Mouse (Mus musculus): ENCODE measurements at regions not wholly inside any gene's neighbourhood (a gene's known extent, or its start where the extent isn't known, plus 50 kb on each side); places are given as distances from the start of the nearest gene placed in this dataset.

DNA sequence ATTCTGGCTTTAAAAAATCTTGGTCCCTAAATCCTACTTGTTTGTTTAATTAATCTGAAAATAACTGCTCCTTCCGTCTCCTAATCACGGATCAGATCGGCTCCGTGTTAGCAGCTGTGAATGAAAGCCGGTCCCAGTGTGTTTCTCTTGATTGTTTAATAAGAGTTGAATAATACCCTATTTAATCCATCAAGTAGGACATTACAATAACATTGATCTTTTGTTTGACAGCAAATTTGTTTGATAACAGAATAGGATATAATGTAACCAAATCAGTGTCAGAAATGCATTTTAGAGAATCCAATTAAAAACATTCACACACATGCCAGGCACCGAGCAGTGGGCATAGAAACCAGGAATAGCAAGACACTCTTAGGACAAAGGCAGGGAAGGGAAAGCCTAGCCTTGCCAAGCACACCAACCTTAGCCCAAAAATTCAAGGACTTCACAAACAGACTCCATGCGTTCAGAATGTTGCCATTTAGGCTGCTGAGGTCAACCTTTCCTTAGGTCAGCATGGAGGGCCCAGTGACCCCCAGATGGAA, 332.5 kb upstream of the Meis1 start:
- no peak for DNase-seq (ENCODE audit: low spot score)

DNA sequence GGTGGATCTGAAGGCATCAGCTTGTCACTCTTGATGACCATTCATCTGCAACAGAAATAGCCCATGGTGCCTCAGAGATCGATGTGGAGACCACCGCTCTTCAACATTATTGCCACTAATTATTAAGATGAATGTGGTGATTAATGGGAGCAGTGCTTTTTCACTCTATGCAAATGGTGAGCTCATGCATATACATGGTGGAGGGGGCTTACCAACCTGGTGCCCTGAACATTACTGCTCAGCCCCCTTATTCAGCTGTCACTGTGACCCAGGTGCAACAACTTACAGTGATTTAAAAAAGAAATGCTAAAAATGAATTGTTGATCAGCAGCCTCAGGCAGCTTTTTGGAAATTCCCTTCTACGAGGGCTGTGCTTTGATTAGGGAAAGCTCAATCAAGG, 334.9 kb upstream of the Meis1 start:
- no peak for DNase-seq (ENCODE audit: low spot score)

DNA sequence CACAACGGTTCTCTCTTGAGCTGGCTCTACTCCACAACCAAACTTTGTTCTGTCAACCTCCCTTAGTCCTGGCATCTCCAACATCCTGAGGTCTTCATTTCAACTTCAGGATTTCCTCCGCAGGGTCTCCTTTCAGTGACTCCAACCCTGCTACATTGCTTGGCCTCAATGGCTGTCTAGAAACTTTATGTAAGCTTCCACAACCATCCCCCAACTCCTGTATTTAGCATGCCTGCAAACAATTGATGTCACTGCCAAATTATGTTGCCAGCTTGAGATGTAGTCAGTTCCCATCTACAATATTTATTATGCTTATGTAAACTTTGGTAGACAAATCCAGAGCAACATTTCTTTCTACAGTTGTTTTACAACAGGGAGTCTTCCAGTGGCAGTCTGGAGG, 336.4 kb upstream of the Meis1 start:
- no peak for DNase-seq (ENCODE audit: low spot score)

DNA sequence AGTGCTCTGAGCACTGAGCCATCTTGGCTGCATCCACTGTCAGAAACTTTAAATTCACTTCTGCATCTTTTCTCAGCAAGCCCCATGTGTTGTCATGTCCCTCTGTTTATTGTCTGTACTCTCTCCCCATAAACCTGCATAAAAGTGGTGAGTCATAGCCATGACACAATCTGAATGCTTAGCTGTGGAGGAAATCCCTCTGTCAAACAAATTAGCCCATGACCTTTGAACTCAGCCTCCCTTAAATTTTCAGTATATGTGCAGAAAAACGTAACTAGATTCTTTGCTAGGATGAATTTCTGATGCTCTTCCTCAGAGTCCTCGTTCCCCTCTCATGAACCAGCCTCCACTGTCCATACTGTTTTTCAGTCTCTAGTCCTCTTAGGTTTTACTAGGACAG, 337.4 kb upstream of the Meis1 start:
- DNase-seq (ENCODE audit: low spot score), result no peak

DNA sequence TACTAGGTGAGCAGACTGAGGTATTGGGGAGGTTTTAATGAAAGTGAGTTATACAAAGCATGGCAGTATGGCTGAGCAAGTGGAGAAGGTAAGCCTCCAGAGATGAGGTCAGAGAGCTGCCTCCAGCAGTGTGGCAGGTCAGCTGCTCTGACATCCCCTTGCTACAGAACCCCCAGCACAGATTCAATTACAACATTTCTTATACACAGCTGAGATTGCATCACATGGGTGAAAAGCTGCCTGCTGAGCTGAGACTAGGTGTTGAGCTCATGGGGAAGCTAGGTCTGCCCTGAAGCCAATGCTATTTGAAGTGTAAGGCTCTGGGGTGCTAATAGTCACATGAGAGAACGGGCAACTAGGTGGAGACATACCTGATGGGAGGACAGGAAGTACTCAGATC, 350.4 kb upstream of the Meis1 start:
- DNase-seq (ENCODE audit: low spot score), result no peak

DNA sequence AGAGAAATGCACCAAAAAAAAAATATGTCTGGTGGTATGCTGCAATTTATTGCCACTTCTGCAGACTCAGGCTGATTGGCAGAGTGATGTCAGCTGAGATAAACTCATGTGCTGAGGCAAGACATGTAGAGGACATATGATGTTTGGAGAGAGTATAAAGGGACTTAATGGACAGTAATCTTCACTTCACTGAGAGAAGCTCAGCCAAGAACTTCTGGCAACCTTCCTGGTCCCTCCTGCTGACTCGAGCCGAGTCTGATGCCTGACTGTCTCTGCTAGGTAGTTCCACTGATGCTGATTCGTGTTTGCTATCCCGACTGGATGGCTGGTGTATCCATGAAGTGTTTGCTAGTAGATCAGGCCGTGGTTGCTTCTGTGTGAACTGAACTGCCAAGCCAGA, 354.7 kb upstream of the Meis1 start:
- no peak for DNase-seq (ENCODE audit: low spot score)

DNA sequence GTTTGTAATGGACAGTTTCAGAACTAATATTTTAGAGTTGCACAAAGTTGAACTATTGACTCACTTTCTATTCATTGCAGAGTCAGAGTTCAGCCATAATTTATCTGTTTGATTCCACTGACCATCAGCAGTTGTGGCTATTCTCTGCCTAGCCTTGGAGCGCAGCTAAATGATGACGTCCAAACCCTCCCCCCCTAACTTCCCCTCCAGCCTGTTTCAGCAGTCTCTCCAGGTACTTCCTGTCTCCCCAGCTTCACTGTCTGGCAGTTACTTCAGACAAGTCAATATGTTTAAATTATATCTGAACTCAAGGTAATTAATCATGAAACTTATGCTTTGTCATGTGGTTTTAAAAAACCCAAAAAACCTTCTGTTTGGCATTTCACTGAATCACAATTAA, 362.1 kb upstream of the Meis1 start:
- DNase-seq (ENCODE audit: low spot score), result no peak

DNA sequence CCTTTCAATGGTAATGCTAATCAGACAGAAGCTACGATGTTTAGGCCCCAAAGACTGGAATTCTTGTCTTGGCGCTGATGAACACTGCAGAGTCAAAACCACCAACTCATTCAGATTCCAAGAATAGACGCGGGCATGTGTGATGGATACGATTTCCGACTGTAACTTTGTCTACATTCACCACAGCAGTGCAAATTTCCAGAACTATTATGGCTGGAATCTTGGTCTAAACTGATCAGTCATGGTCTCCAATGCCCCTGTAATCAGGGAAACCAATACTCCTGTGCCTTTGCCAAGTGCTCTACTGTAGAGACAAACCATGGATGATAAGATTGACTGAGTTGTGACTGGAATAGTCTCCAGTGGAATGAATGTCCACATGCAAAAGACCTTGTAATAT, 370.4 kb upstream of the Meis1 start:
- DNase-seq (ENCODE audit: low spot score), result no peak

DNA sequence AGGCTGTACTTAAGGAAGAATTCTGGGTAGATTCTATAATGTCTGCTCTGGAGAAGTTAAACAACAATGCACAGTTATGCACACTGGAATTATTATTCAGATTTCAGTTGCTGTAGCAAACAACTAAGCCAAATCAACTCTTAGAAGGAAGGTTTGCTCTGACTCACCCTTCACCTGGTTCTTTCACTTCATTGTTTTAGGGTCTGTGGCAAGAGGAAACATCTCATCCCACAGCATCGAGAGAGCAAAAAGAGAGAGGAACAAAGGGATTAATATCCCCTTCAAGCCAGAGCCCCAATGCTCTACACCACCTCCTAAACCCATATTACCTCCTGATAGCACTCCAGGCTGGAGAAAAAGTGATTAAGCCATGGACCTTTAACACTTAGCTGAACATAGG, 373.4 kb upstream of the Meis1 start:
- no peak for DNase-seq (ENCODE audit: low spot score)

DNA sequence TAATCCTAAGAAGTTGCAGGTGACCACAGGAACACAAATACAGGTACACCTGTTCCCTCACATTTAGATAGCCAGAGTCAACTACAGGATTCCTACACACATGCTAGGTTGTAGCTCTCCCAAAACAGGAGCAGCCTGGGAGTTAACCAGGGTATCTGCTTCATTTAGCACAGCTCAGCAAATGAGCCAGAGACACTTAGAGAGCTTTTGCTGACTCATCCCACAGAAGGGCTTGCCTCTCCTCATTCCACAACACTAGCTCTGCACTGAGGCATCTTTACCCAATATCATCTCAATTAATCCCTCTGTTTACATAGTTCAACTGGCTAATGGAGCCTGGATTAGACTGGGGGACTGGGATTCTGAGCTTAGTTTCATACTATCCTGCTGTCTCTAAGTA, 375.6 kb upstream of the Meis1 start:
- DNase-seq (ENCODE audit: low spot score), result no peak

DNA sequence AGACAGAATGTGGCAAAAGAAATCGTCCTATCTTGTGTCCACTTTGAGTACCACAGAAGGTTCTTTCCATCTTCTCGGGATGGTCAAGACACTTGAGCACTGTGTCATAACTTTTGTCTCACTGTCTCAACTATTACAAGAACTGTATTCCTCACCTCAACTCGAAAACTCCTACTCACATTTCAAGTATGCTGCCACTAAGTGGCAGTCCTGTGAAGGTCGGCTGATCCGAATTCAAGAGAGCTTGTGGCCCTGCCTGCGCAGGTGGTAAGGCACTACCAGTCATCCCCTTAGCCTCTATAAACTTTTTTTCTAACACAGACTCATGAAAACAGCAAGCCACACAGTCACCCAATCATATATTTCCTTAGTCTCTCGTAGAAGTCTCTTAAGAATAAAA, 381.6 kb upstream of the Meis1 start:
- DNase-seq (ENCODE audit: low spot score), result no peak

DNA sequence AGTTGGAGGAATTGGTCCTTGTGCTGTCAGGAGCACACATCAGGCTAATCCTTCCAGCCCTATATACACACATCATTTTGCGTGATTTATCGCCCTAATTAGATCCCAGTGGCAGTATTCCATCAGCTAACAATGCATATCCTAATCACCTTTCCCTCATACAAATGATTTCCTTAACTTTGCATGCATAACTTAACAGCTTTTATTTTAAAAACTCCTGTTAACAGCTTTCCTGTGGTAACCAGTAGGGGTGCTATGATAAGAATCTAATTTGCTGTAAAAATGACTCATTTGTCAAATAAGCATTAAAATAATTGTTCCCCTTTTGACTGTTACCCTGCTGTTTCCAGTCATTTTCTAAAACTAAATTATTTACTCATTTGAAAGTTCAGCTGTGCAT, 401.4 kb upstream of the Meis1 start:
- DNase-seq (ENCODE audit: low spot score), result no peak

DNA sequence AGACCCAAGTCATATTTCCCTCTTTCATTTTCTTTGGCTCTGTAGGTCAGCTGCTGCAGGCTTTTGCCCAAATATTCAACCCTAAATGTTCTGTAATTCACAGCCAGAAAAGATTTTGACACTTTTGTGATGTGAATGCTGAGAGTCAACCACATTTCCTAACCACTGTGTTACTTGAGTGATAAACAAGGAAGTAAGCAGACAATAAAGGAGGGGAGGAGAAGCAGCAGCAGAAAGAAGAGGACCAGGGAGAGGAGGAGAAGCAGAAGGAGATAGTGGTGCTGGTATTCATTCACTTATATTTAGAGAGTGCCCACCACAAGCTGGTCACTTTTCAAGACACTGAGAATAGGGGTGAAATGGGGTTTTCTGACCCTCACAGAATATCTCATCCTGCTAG, 404.5 kb upstream of the Meis1 start:
- DNase-seq (ENCODE audit: low spot score), result no peak

DNA sequence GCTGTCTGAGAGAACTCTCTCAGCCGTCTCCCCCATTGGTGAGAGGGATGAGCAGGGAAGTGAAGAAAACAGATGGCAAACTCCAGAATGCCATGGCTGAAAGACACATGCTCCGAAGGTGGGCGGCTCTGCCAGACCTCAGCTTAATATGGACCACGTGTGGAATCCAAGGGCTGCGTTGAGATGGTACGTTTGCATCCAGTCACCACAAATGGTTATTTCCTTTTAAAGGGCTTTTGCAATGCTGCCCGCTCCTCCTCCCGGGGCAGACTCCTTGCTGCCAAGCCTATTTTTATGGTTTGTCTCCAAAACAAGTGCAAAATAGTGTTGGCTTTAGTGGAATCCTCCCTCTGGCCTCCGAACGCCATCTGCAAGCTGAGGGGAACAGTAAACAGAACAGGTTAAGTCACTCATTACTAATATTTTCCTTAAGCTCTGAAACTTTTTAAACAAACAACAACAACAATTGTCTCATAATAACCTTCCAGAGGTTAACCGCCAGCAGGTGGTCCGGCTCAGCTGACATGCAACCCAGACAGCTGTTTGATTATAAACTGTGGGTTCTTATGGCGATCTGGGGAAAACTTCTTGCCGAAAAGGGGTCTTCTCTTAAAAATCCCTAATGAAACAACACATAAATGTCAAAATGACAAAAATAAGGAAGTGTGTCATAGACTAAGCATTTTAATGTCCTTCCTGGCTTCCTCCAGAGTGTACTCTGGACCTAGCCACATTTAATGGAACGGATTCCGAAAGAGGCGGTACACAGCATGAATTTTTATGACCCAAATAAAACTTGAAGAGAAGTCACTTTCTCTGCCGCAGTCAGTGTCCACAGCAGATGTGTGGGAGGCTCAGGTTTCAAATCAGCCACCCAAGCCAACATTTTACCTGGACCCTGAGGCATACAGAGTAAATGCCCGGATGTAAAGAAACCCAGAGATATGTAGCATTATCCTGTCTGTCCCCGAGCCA, 405.3 kb upstream of the Meis1 start:
- peak; percentile 8 for DNase-seq (ENCODE audit: low spot score)

DNA sequence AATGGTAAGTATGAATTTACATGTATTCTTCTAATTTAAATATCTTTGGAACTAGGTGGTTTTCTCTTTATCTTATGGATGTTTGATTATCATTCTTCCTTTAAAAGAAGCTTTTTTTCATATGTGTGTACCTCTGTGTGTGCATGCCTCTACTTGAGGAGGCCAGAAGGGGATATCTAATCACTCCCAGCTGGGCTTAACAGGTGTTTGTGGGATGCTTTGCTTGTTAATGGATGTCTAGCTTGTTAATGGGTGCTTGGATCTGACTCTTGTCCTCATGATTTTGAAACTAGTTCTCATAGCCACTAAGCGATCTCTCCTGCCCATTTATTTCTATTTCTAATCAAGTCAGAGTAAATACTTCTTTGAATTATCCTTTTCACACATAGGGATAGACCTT, 408.8 kb upstream of the Meis1 start:
- DNase-seq (ENCODE audit: low spot score), result no peak

DNA sequence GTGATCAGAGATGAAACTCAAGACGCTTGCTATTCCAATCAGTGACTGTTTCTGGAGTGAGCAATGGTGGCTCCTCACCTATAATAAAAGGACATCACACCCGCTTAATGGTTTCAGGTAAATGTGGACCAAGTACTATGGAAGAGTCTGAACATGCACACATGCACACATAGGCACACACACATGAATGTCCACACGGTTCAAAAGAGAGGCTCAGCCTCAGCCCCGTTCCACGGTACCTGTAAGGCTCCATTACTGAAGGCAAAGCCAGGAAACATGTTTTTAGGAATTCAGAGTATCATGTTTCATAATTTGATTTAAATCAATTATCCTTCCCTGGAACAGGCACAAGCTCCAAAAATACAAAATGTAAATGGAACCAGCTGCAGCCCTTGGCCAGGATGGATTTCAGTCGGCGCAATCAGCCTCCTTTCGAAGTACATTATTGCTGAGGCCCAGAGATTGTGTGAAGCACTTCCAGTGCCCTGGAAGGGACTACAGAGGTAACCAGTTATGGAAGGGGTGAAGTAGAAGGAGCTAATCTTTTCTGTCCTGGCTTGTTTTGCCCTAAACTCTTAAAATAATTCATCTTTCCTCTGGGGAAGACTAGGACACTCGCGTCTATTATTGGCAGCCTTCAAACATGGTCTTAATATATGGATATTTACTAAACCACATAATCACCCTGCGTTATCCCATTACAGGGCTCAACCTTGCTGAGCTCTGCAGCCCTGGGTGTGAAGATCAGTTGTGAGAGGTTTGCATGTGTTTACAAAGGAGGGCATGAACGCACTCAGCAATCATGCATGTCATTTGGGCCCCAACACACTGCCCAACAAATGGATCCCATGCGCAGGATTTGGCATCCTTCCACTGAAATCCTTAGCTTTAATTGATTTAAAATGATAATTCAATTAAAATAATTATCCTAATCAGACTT, 415.2 kb upstream of the Meis1 start:
- no peak for DNase-seq (ENCODE audit: low spot score)

DNA sequence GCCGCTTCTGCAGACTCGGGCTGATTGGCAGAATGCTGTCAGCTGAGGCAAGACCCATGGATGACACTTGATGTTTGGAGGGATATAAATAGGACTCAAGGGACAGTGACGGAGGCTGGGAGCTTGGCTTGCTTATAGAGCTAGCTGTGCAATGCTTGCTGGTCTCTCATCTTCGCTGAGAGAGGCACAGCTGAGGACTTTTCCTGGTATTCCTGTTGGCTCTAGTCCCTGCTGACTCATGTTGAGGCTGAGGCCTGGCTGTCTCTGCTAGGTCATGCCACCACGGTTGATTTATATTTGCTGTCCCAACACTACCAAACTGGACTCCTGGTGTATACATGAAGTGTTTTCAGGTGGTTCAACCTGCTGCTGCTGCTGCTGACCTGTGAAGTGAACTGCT, 419.6 kb upstream of the Meis1 start:
- no peak for DNase-seq (ENCODE audit: low spot score)

DNA sequence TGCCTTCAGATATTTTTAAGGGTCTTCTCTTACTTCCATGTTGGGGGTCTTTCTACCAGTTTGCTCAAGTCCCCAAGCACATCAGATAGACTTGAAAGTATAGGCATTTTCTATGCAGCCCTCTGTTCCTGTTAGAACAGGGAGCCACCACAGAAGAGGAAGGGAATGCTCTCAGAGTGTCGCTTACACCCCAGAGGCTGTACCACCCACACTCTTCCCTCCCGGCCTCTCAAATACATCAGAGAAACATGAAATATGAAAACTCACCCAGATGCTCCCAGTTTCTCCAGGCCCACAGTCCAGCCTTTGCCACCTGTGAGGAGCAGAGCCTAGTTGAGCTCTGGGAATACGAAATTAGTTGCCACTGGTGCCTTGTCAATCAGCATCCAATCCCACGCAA, 423.2 kb upstream of the Meis1 start:
- DNase-seq (ENCODE audit: low spot score), result no peak

DNA sequence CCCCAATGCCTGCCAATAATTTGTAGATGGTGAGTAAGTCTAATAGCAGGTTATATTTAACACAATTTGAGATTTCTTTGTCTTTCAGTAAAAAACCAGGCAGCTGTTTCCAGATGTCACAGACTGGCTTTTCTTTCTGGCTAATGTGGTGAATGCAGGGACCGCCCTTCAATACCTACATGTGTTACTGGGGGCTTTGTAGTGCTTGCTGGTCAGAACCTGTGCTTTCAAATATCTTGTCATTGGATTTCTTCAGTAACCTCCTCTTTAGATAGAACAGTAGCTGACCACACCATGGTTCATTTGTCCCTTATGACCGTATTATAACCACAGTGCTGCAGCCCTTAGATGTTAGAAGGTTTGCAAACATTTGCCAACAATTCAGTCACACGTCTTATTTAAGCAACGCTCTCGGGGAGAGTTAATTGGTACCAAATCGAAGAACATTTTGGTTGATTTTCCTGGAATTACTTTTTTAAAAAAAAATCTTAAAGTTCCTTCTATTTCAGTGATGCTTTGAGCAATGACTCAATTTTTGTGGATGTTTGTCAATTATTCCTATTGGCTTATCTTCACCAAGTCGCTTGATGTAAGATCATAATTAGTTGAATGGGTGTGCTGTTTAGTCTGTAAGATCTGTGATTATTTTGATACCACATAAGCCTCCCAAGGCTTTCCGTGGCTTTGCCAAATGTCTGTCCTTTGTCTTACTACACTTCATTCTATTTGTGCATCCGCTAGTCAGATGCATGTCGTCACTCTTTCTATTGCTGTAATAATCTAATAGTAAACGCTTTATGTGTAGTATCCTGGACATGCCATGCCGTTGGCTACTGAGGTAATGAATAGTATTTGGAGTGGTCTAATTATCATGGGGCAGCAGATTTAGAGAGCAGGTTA, 436.9 kb upstream of the Meis1 start:
- no peak for DNase-seq (ENCODE audit: low spot score)

DNA sequence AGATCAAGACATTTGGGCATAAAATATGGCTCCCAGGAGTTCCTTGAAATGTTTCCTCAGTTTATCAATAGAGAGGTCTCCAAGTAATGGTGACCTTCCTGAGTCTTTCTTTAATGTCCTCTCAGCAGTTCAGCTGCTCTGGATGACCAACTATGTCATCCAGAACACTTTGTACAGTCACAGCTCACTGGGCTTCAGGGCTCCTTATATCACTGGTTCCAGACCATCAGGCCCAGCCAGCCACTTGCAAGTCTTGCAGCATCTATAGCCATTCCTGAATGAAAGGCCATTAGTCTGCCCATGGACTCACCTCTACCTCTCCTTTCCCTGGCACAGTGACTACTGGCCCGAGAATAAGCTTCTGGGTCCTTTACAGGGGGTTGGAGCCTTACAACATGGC, 437.8 kb upstream of the Meis1 start:
- DNase-seq (ENCODE audit: low spot score), result no peak

DNA sequence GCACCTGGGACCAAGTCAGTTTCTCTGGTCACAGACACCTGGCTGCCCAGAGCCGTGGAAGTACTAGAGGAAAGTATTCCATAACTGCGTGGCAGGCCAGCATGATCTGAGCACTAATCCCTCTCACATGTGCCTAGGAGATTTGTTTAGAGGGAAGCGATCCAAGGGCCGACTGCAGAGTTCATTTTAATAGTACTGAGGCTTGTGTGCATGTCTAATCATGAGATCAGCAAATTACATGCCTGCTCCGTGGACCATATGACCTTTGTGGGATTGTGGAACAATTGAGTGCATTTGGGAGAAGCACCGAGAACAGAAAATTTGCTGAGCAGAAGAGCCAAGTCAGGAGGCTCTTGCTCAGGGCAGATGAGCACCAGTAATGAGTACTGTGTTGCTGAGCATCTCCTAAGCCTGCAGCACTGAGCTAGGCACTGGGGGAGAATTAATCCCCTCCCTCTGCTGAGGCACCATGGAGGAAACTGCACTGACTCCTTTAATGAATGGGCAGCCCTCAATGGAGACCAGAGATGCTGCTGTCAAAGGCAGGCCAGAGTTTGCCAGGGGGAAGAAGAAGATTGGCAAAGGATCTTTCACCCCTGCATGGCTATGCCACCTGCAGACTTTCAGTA, 445.1 kb upstream of the Meis1 start:
- DNase-seq (ENCODE audit: low spot score), result no peak
